ENCODE assay signal across 8 mouse cellular contexts in genomic region chrX:133688840-133689239, GRCm38 (mm10). TPM values are rescaled to one million over a fixed set of nuclear protein-coding genes. Genes with fewer than 3 reads are reported as not detected.
DNase-seq lines count a peak whose midpoint lies in the region; ATAC-seq and TF ChIP-seq lines count a peak whose summit lies in the region.

TSS of gene Pcdh19 (minus strand) at chrX:133688987.

- TF ChIP-seq CTCF in E14TG2a.4 (conservative IDR thresholded peaks at IDR 0.05; ENCODE audit: low read length) = no peak

- peak within 1 kb of the TSS; percentile 81 for H3K4me3 ChIP-seq in E14TG2a.4 (replicated peaks; ENCODE audit: low read length)
- H3K4me3 ChIP-seq in forebrain, embryonic 13.5 days = peak within 1 kb of the TSS; percentile 56
- H3K4me3 ChIP-seq in heart, embryonic 16.5 days (ENCODE audit: low read length) = peak within 1 kb of the TSS; percentile 59
- peak within 1 kb of the TSS; percentile 40 for H3K4me3 ChIP-seq in liver, embryonic 16.5 days (ENCODE audit: low read depth, low read length)
- H3K4me3 ChIP-seq in neural tube, embryonic 14.5 days (ENCODE audit: low read depth, low read length) = peak within 1 kb of the TSS; percentile 52

- no peaks in the 10 kb centered on the region for H3K9me3 ChIP-seq in E14TG2a.4 (ENCODE audit: low read length)
- no peaks in the 10 kb centered on the region for H3K9me3 ChIP-seq in forebrain, embryonic 13.5 days (replicated peaks)
- H3K9me3 ChIP-seq in heart, embryonic 16.5 days (replicated peaks; ENCODE audit: control insufficient read depth, low read length) = no peaks in the 10 kb centered on the region
- no peaks in the 10 kb centered on the region for H3K9me3 ChIP-seq in liver, embryonic 16.5 days (replicated peaks; ENCODE audit: control insufficient read depth, low read length)
- no peaks in the 10 kb centered on the region for H3K9me3 ChIP-seq in neural tube, embryonic 14.5 days (ENCODE audit: control insufficient read depth, low read length)

- WGBS in forebrain, embryonic 13.5 days = 36% methylated on average over 11 of the region's 26 CpGs
- 22% methylated on average over 26 of the region's 26 CpGs for WGBS in heart, embryonic 16.5 days
- 19% methylated on average over 15 of the region's 26 CpGs for WGBS in liver, embryonic 16.5 days (ENCODE audit: insufficient replicate concordance)
- WGBS in neural tube, embryonic 14.5 days = 15% methylated on average over 12 of the region's 26 CpGs

- peak within 1 kb of the TSS; percentile 70 for H3K4me2 ChIP-seq in forebrain, embryonic 13.5 days
- peak within 1 kb of the TSS; percentile 89 for H3K4me2 ChIP-seq in heart, embryonic 16.5 days (ENCODE audit: low read depth, low read length)
- peak within 1 kb of the TSS; percentile 56 for H3K4me2 ChIP-seq in liver, embryonic 16.5 days (ENCODE audit: low read depth, low read length)
- peak within 1 kb of the TSS; percentile 73 for H3K4me2 ChIP-seq in neural tube, embryonic 14.5 days (ENCODE audit: low read depth, low read length)

- peak; percentile 89 for DNase-seq in brain, adult 2 months (ENCODE audit: low read depth, low spot score)
- peak; percentile 83 for DNase-seq in kidney, postnatal 14 days
- peak; percentile 64 for DNase-seq in yolk sac, embryonic 10.5 days (ENCODE audit: low spot score)

- H3K4me1 ChIP-seq in E14TG2a.4 (replicated peaks; ENCODE audit: low read depth, low read length) = 0 out of 2 replicates have a peak, but pooled peaks cover 5% of the 10 kb centered on the region
- peaks cover 6% of the 10 kb centered on the region; the same call in 1 of the 2 replicates for H3K4me1 ChIP-seq in forebrain, embryonic 13.5 days
- no peaks in the 10 kb centered on the region for H3K4me1 ChIP-seq in heart, embryonic 16.5 days (ENCODE audit: control insufficient read depth, insufficient read depth, low read length)
- no peaks in the 10 kb centered on the region for H3K4me1 ChIP-seq in liver, embryonic 16.5 days (ENCODE audit: control insufficient read depth, low read depth, low read length)
- no peaks in the 10 kb centered on the region for H3K4me1 ChIP-seq in neural tube, embryonic 14.5 days (ENCODE audit: control insufficient read depth, insufficient read depth, low read length)

- peak within 1 kb of the TSS; percentile 77 for H3K9ac ChIP-seq in forebrain, embryonic 13.5 days
- H3K9ac ChIP-seq in heart, embryonic 16.5 days (ENCODE audit: low read length) = peak within 1 kb of the TSS; percentile 65
- no peak within 1 kb of the TSS for H3K9ac ChIP-seq in liver, embryonic 16.5 days (ENCODE audit: low read depth, low read length)
- H3K9ac ChIP-seq in neural tube, embryonic 14.5 days (replicated peaks; ENCODE audit: low read depth, low read length) = peak within 1 kb of the TSS; percentile 59

- peaks cover 54% of the 10 kb centered on the region for H3K27me3 ChIP-seq in E14TG2a.4 (ENCODE audit: insufficient read depth, low read length)
- H3K27me3 ChIP-seq in forebrain, embryonic 13.5 days = no peaks in the 10 kb centered on the region
- H3K27me3 ChIP-seq in heart, embryonic 16.5 days (ENCODE audit: control insufficient read depth, insufficient read depth, low read length) = peaks cover 35% of the 10 kb centered on the region
- H3K27me3 ChIP-seq in liver, embryonic 16.5 days (ENCODE audit: control insufficient read depth, insufficient read depth, low read depth, low read length) = peaks cover 66% of the 10 kb centered on the region
- no peaks in the 10 kb centered on the region; the same call in 1 of the 2 replicates for H3K27me3 ChIP-seq in neural tube, embryonic 14.5 days (ENCODE audit: control insufficient read depth, insufficient read depth, low read length)

- ATAC-seq in forebrain, embryonic 13.5 days = peak; percentile 91
- ATAC-seq in heart, embryonic 16.5 days (replicated peaks; ENCODE audit: extremely low read depth, insufficient read depth, low FRiP score) = peak; percentile 90
- ATAC-seq in liver, embryonic 16.5 days (ENCODE audit: low read depth) = peak; percentile 81
- peak; percentile 94 for ATAC-seq in neural tube, embryonic 14.5 days (ENCODE audit: low read depth)

- no peaks in the 10 kb centered on the region for H3K36me3 ChIP-seq in E14TG2a.4 (ENCODE audit: insufficient read depth, low read length)
- no peaks in the 10 kb centered on the region for H3K36me3 ChIP-seq in forebrain, embryonic 13.5 days (ENCODE audit: poor library complexity, severe bottlenecking)
- no peaks in the 10 kb centered on the region for H3K36me3 ChIP-seq in heart, embryonic 16.5 days (ENCODE audit: control insufficient read depth, insufficient read depth)
- H3K36me3 ChIP-seq in liver, embryonic 16.5 days (ENCODE audit: control insufficient read depth, insufficient read depth) = no peaks in the 10 kb centered on the region
- no peaks in the 10 kb centered on the region for H3K36me3 ChIP-seq in neural tube, embryonic 14.5 days (ENCODE audit: control insufficient read depth, insufficient read depth, low read length)

- H3K27ac ChIP-seq in forebrain, embryonic 13.5 days = peak within 1 kb of the TSS; percentile 86
- H3K27ac ChIP-seq in heart, embryonic 16.5 days (ENCODE audit: low read length) = peak within 1 kb of the TSS; percentile 46
- H3K27ac ChIP-seq in liver, embryonic 16.5 days (ENCODE audit: low read length) = no peak within 1 kb of the TSS
- peak within 1 kb of the TSS; percentile 55; the same call in 1 of the 2 replicates for H3K27ac ChIP-seq in neural tube, embryonic 14.5 days (ENCODE audit: low read depth, low read length)

RNA-seq across cellular contexts. Expression of gene Pcdh19, which starts in this region (rescaled TPM):
- polyA plus RNA-seq in forebrain, embryonic 13.5 days (2015; fragmentation: Nextera tagmentation; extraction: Ambion mirVana) = 16.2 and 19.2 TPM in 2 replicates
- polyA plus RNA-seq in heart, embryonic 16.5 days (2015; fragmentation: Nextera tagmentation; extraction: Ambion mirVana) = 0.95 and 1.00 TPM in 2 replicates
- 0.27 and 0.33 TPM in 2 replicates for polyA plus RNA-seq in liver, embryonic 16.5 days (2015; fragmentation: Nextera tagmentation; extraction: Ambion mirVana)
- 17.4 and 18.5 TPM in 2 replicates for polyA plus RNA-seq in neural tube, embryonic 14.5 days (2014; fragmentation: Nextera tagmentation; extraction: Ambion mirVana)

Comparison
In these comparisons a context has a peak if more than half of its experiments do, and no peak if none do; other contexts are left out.
1. Peak in ATAC-seq, H3K4me3 ChIP-seq, H3K27ac ChIP-seq, H3K9ac ChIP-seq and H3K4me2 ChIP-seq in heart, embryonic 16.5 days; RNA of the gene not detected or under 1 TPM.
2. Peak in ATAC-seq, H3K4me3 ChIP-seq and H3K4me2 ChIP-seq in liver, embryonic 16.5 days; RNA of the gene not detected or under 1 TPM.